Mouse (Mus musculus): ENCODE results near the gene Blzf1. TPM values are rescaled to one million over a fixed set of nuclear protein-coding genes. Genes with fewer than 3 reads are reported as not detected.
A peak's percentile ranks its signal among the peaks of the same experiment; 100 is the strongest.

Blzf1 gene
- total RNA-seq, 2 experiments from 2014 or later: 27.6 to 29.2 TPM

- no peak for DNase-seq (ENCODE audit: low spot score in 2 of 2)
These were observed 10.8 kb downstream of the Blzf1 start for GRCm38 (mm10) chr1:164296473-164296872.

GRCm38 (mm10) chr1:164294071-164294470 lies 13.2 kb downstream of the Blzf1 start:
- DNase-seq (ENCODE audit: low spot score in 2 of 2): no peak

GRCm38 (mm10) chr1:164292040-164292439 lies 15.2 kb downstream of the Blzf1 start:
- no peak for DNase-seq (ENCODE audit: low spot score in 2 of 2)

GRCm38 (mm10) chr1:164287406-164287805 lies 19.9 kb downstream of the Blzf1 start:
- DNase-seq (ENCODE audit: low spot score in 2 of 2): peak in 1 of 2 experiments; percentile 16

- no peak for DNase-seq (ENCODE audit: low spot score in 2 of 2)
These were observed 23.3 kb downstream of the Blzf1 start for GRCm38 (mm10) chr1:164284007-164284406.

GRCm38 (mm10) chr1:164279332-164279731 lies 28.0 kb downstream of the Blzf1 start:
- DNase-seq (ENCODE audit: low spot score in 2 of 2): no peak

- no peak for DNase-seq (ENCODE audit: low spot score in 2 of 2)
These were observed 30.7 kb downstream of the Blzf1 start for GRCm38 (mm10) chr1:164276552-164276951.

- DNase-seq (ENCODE audit: low spot score in 2 of 2): peak; percentile 91 to 95
These were observed 31.8 kb downstream of the Blzf1 start, which contains the start of gene Ccdc181 for GRCm38 (mm10) chr1:164275455-164275954. Gene Ccdc181, plus strand, starts transcription at chr1:164275585.

GRCm38 (mm10) chr1:164273659-164274058 lies 33.6 kb downstream of the Blzf1 start:
- no peak for DNase-seq (ENCODE audit: low spot score in 2 of 2)

- DNase-seq (ENCODE audit: low spot score in 2 of 2): no peak
These were observed 36.3 kb downstream of the Blzf1 start for GRCm38 (mm10) chr1:164270941-164271340.

- peak in 1 of 2 experiments; percentile 37 for DNase-seq (ENCODE audit: low spot score in 2 of 2)
These were observed 45.7 kb downstream of the Blzf1 start for GRCm38 (mm10) chr1:164261553-164261952.

- no peak for DNase-seq (ENCODE audit: low spot score in 2 of 2)
These were observed 46.9 kb downstream of the Blzf1 start for GRCm38 (mm10) chr1:164260171-164261028.

GRCm38 (mm10) chr1:164254836-164255235 lies 52.5 kb downstream of the Blzf1 start:
- no peak for DNase-seq (ENCODE audit: low spot score in 2 of 2)

- DNase-seq (ENCODE audit: low spot score in 2 of 2): no peak
These were observed 54.7 kb downstream of the Blzf1 start for GRCm38 (mm10) chr1:164252551-164252950.

GRCm38 (mm10) chr1:164251438-164251837 lies 55.9 kb downstream of the Blzf1 start:
- no peak for DNase-seq (ENCODE audit: low spot score in 2 of 2)

GRCm38 (mm10) chr1:164250391-164251150 lies 56.7 kb downstream of the Blzf1 start:
- DNase-seq (ENCODE audit: low spot score in 2 of 2): no peak

GRCm38 (mm10) chr1:164249332-164249711 lies 58.0 kb downstream of the Blzf1 start:
- DNase-seq (ENCODE audit: low spot score in 2 of 2): no peak

GRCm38 (mm10) chr1:164248465-164249331 lies 58.6 kb downstream of the Blzf1 start, which contains the start of gene Slc19a2:
Gene Slc19a2, plus strand, starts transcription at chr1:164249046.
- DNase-seq (ENCODE audit: low spot score in 2 of 2): peak; percentile 96 to 98

GRCm38 (mm10) chr1:164247971-164248370 lies 59.3 kb downstream of the Blzf1 start:
- DNase-seq (ENCODE audit: low spot score in 2 of 2): no peak

GRCm38 (mm10) chr1:164247442-164247841 lies 59.8 kb downstream of the Blzf1 start:
- DNase-seq (ENCODE audit: low spot score in 2 of 2): no peak

GRCm38 (mm10) chr1:164242809-164243208 lies 64.5 kb downstream of the Blzf1 start:
- DNase-seq (ENCODE audit: low spot score in 2 of 2): no peak
